Mouse (Mus musculus): ENCODE results near the gene Ypel1. TPM values are rescaled to one million over a fixed set of nuclear protein-coding genes. Genes with fewer than 3 reads are reported as not detected.

The Ypel1 gene
- total RNA-seq, 2 experiments from 2014 or later = 30.8 to 40.4 TPM

Small RNA genes lying within 50 kb of the gene (microRNA-seq; reads per million reads assigned to microRNA genes)
- gene Mir130b (86.3 to 102 reads per million in 2 experiments), gene Mir301b (2.5 to 5.1 reads per million in 2 experiments)

Other genes with a start within 250 kb of the Ypel1 start
- gene Spag6l, start 240.2 kb upstream of the Ypel1 start, total RNA-seq (2021) = 1 to 10 TPM; 7.3 to 8.2 TPM
- not detected for gene Igll1, start 205.7 kb upstream of the Ypel1 start, total RNA-seq (2021)
- gene Top3b, start 199.0 kb upstream of the Ypel1 start, total RNA-seq (2021) = 10 to 100 TPM; 60.3 to 60.4 TPM
- gene Vpreb1, start 198.9 kb upstream of the Ypel1 start, total RNA-seq (2021) = not detected
- gene Ppm1f, start 173.2 kb upstream of the Ypel1 start, total RNA-seq (2021) = 10 to 100 TPM; 49.2 to 56.0 TPM
- gene Mapk1, start 86.3 kb upstream of the Ypel1 start, total RNA-seq (2021) = 100 to 1,000 TPM; 448 to 457 TPM
- gene Ppil2, start 41.6 kb downstream of the Ypel1 start, total RNA-seq (2021) = 10 to 100 TPM; 83.6 to 84.8 TPM
- 1 to 10 TPM; 2.4 to 3.9 TPM for gene 2610318N02Rik, start 55.5 kb downstream of the Ypel1 start, total RNA-seq (2021)
- gene Sdf2l1, start 62.7 kb downstream of the Ypel1 start, total RNA-seq (2021) = 10 to 100 TPM; 28.1 to 30.8 TPM
- gene Ydjc, start 74.9 kb downstream of the Ypel1 start, total RNA-seq (2021) = 10 to 100 TPM; 23.7 to 26.4 TPM
- 1 to 10 TPM; 1.6 to 4.4 TPM for gene Ccdc116, start 77.5 kb downstream of the Ypel1 start, total RNA-seq (2021)
- 100 to 1,000 TPM; 133 to 147 TPM for gene Ube2l3, start 133.0 kb downstream of the Ypel1 start, total RNA-seq (2021)
- 1 to 10 TPM; 1.8 to 2.0 TPM for gene Rimbp3, start 138.9 kb downstream of the Ypel1 start, total RNA-seq (2021)
- 1 to 10 TPM; 5.3 to 6.1 TPM for gene Hic2, start 163.9 kb downstream of the Ypel1 start, total RNA-seq (2021)
- gene Tmem191c, start 206.4 kb downstream of the Ypel1 start, total RNA-seq (2021) = 100 to 1,000 TPM in 1 of 2 experiments, 10 to 100 TPM in 1; 92.5 to 102 TPM